Mouse (Mus musculus) lung, adult 18-20 months (tissue): Measurements from ENCODE around the gene Gm42878.
"Not testable (repeated sequence)": the region's sequence is repeated elsewhere in the genome, so short reads cannot be mapped to it uniquely, and the experiment has no call there.

Experiments used
- DNase-seq, 2 experiments: peaks; one replicate each; pipeline ENCODE4 v3.0.0; 2022; ENCODE audit warnings: mixed read lengths in 2 of 2

Gene Gm42878

GRCm38 (mm10) chr5:121562436-121562835 is 17.2 kb upstream of the Gm42878 start:
- DNase-seq, result no peak

DNA sequence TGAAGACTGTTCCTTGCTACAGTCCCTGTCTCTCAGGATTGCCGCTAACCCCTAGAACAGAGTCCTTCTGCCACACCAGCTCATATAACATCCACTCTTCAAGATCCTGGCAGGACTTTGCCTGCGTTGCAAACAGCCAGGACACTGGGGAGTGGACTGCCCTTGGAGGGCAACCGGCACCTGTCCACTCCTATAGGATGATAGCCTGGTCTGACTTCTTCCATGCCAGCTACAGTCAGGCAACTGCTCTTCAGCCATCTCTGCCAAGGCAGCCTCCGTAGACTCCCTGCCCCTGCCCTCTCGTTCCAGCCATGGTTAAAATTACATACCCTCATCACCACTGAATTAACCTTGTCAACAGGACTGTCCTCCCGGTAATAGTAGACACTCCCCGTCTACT is 3.9 kb upstream of the Gm42878 start:
- no peak for DNase-seq

DNA sequence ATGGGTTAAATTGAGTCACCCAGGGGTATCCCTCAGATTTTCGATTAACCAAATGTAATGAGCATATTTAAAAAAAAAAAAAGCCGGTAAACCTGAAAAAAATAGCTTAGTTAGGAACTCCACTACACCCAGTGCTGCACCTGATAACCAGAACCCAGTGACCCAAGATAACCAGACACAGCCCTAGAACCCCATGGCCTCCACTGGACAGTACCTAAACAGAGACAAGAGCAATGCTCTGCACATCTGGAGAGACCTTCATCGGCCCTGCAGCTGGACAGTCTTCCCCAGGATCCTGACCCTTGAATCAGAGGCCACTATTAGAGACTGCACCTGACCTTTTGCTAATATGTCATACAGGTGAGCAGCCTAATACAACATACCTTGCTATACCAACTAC is 1.8 kb upstream of the Gm42878 start:
- no peak for DNase-seq

- peak; percentile 42 to 65 for DNase-seq
These were observed 1.2 kb upstream of the Gm42878 start for GRCm38 (mm10) chr5:121546530-121546895.

GRCm38 (mm10) chr5:121545793-121546529 is 679 bp upstream of the Gm42878 start, which contains the start of gene Mapkapk5:
Gene Mapkapk5 (minus strand): TSS chr5:121545905.
- DNase-seq, result peak; percentile 95 to 96

DNA sequence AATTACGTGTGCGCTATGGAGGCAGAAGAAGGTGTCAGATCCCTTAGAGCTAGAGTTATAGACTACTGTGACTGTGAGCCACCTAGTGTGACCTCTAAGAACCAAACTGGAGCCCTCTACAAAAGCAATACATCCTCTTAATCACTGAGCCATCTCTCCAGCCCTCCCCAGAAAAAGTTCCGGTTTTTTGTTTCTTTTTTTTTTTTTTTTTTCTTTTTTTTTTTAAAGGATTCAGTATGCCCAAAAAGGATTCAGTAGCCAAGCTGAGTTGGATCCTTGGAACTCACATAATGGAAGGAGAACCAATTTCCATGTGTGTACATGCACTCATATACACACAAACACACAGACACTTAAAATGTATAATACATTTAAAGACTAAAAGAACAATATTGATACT is 1.9 kb downstream of the Gm42878 start:
- no peak for DNase-seq

DNA sequence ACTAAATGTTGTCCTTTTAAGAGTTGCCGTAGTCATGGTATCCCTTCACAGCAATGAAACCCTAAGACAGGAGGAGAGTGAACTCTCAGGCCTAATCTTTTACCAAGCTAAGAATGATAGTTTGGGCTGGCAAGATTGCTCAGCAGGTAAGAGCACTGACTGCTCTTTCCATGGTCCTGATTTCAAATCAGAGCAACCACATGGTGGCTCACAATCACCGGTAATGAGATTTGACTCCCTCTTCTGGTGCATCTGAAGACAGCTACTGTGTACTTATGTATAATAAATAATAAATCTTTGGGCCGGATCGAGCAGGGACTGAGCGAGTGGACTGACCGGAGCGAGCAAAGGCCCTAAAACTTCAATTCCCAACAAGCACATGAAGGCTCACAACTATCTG is 4.0 kb downstream of the Gm42878 start:
- no peak for DNase-seq

- no peak for DNase-seq
These were observed 5.2 kb downstream of the Gm42878 start for GRCm38 (mm10) chr5:121540066-121540465.

DNA sequence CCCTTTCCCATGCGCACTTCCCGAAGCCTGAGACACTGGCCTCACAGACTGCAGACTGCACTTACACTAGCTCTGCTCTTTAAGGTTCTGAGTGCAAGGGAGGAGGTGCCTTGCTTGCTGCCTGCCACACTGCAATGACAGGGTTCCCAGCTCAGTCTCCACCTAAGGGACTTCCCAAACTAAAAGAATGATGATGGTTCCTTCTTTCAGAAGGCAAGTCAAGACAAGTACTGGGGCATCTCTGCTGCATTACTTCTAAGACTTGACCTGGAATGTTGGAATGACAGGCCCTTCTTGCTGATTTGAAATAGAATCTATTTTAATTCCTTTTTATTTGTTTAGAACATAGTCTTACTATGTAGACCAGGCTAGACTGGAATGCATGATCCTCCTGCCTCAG is 7.7 kb downstream of the Gm42878 start:
- no peak for DNase-seq

DNA sequence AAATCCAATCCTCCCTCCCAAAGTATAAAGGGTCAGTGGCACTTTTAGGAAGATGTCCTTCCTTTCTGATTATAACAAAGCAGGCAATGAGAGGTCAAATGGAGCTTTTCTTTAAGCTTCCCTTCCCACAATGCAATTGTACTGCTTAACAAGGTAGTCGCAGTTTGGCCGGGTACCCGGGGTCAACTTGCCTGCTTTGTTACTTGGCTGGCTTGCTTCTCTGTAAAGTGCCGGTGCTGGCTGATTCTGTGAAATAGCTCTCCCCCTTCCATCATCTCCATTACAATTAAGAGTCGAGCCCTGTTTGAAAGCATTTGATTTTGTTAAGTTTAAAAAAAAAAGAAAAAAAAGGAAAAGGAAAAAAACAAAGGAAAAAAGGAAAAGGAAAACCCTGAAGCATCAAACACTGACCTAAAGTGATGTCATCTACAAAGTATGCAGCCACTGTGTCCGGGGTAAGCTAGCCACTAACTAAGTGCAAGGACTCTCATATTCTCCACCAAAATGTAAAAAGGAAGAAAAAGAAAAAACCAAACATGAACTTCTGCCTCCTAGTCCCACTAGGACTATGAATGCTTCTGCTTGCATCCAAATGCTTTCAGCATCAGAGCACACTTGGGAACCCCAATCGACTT is 8.2 kb downstream of the Gm42878 start:
- no peak for DNase-seq

DNA sequence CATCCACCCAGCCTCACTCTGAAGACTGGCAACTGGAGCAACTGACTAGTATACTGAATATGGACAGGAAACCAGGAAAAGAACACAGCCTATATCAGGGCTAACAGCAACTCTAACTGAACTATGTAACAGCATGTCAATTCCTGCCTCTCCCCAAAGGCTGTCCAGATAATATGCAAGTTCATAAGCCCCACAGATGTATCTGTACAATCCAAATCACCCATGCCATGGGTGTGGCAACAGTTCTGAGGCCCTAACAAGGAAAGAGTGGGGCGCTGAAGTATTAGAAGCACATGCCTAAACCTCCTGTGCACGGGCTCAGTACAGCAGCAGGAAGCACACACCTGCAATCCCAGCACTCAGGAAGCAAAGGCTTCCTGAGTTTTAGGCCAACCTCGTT is 10.2 kb downstream of the Gm42878 start:
- no peak for DNase-seq

DNA sequence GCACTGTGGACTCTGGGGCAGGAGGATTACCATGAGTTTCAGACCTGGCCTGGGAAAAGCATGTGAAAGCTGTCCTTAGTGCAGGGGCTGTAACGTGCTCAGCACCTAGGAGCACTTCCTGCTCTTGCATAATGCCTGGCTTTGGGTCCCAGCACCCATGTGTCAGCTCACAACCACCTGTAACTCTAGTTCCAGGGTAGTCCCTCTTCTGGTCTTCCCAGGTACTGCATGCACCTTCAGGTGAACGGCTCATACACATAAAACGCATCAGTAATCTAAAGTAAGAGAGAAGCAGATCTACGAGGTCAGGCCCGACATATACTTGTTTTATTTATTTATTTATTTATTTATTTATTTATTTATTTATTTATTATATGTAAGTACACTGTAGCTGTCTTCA is 10.8 kb downstream of the Gm42878 start:
- DNase-seq, result no peak

- peak in 1 of 2 experiments; percentile 9 for DNase-seq
These were observed 18.3 kb downstream of the Gm42878 start for GRCm38 (mm10) chr5:121526961-121527360.

GRCm38 (mm10) chr5:121526526-121526925 is 18.8 kb downstream of the Gm42878 start:
- DNase-seq, result no peak

DNA sequence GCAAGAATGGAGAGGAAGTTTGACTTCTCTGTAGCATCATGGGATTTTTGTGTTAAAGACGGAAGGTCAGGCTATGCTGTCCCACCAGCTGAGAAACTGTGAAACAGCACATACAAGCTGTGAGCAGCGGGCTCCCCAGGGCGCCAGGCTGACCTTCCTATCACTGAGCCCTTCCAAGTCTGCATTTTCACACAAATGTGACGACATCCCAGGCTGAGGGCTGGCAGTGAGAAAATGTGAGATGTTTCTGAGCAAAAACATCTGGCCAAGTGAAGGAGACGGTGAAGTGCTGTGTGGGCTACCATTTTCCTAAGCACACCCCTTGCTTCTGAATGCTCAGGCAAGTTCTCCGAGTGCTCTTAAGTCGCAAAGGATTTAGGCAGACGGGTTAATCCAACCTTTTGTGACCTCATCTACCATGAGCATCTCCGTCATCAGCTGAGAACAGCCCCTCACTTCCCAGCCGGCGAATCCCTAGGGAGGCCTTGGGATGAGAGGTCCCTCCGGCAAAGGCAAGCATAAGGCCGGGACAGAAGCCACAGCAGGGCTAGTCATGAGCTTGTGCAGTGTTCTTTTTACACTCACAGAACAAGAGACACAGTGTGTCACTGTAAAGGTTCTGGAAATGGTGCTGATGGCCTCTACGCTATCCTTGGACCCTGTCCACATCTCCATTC is 19.4 kb downstream of the Gm42878 start:
- no peak for DNase-seq

- not testable (repeated sequence) for DNase-seq
These were observed 25.5 kb downstream of the Gm42878 start for GRCm38 (mm10) chr5:121519758-121520157.

DNA sequence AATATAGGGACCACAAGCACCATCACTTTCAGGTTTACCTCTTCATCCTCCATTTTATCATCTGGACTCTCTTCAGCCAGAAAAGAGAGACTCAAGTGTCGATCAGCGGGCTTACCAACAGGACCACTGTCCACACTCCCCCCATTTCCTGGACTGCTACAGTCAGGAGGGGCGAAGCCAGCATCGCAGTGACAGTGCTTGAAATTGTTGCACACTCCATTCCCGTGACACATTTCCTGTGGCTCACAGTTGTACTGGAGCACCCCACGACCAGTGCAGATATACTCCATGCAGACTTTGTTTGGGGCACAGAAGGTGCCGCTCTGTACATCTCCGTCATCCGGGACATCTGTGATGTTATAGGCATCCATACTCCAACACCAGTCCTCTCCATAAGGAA is 26.3 kb downstream of the Gm42878 start:
- DNase-seq, result no peak

DNA sequence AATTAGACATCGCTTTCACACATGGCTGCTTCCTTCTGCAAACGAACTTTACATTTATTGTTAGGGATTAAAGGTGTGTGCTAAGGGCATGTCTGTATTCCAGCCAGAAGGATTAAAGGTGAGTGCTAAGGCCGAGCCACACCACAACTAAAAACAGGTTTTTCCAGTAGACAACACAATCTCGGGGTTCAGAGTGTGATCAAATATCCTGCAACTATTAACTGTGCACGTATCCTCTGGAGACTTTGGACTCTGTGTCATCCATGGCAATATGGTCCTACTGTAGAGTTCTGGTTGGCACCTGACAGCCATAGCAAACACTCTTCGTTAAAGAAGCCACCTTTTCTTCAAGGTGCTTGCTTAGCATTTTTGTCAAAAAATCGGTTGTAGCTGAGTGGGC is 35.3 kb downstream of the Gm42878 start:
- no peak for DNase-seq

DNA sequence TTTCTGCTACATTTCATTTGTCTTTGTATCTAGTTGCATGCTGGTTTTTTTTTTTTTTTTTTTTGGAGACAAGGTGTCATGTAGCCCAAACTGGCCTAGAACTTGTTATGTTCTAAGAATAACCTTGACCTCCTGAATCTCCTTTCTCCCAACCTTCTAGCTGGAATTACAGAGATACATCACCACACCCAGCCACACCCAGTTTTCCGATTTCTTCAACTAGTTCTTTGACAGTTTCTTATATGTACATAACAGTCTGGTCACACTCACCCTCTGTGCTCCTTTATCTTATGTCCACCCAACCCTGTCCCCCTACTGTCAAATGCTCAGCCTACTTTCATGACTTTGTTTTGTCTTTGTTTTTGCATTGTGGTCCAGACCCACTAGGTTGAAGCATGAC is 38.4 kb downstream of the Gm42878 start:
- DNase-seq, result no peak

GRCm38 (mm10) chr5:121503231-121503630 is 42.1 kb downstream of the Gm42878 start, which contains the start of gene Adam1b:
Gene Adam1b (minus strand): TSS chr5:121503435.
- DNase-seq, result no peak

- DNase-seq, result peak in 1 of 2 experiments; percentile 12
These were observed 43.8 kb downstream of the Gm42878 start for GRCm38 (mm10) chr5:121501424-121501996.

DNA sequence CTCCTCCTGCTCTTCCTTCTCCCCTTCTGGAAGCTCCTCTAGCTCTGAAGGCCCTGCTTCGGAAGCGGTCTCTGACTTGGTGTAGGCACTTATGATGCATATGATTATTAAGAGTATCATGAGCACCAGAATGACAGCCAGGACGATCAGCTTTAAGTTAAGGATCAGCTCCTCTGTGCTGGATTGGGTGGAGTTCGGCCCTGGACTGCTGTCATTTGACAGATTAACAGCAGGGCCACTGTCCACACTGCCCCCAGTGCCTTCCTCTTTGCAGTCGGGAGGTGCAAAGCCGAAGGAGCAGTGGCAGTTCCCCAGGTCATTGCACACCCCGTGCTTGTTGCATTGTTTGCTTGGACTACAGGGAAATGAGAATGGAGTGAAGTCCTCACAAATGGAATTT is 44.6 kb downstream of the Gm42878 start:
- no peak for DNase-seq

GRCm38 (mm10) chr5:121493305-121493704 is 52.0 kb downstream of the Gm42878 start:
- no peak for DNase-seq

DNA sequence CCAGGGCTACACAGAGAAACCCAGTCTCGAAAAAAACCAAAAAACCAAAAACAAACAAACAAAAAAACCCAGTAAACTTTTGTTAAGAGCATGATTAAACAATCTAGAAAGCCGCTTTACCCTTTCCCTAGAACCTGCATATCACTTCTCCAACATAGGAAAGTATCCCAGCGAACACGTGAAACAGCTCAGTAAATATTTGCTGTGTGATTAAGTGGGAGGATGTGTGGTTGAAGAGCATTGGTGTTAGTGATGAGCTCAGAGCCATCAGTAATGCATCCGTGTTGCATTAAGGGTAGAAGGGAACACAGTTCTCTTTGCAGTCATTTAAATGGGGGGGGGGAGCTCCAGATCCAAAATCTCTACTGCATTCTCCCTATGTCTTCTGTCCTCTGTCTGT is 60.5 kb downstream of the Gm42878 start:
- no peak for DNase-seq
